Mouse (Mus musculus): ENCODE data around the gene Gm266. TPM values are rescaled to one million over a fixed set of nuclear protein-coding genes. Genes with fewer than 3 reads are reported as not detected.

The Gm266 gene
- polyA plus RNA-seq, 1 experiment = 2.8 TPM

GRCm38 (mm10) chr12:111520994-111521393, 35.4 kb upstream of the Gm266 start:
- no peak for TF ChIP-seq POLR2A (IDR thresholded peaks at IDR 0.05; ENCODE audit: low read depth, low read length)
- no peak for TF ChIP-seq CTCF (conservative IDR thresholded peaks at IDR 0.05; ENCODE audit: insufficient read depth, insufficient read length, low read depth, low read length)
- no peak for DNase-seq
- Histone ChIP-seq H3K27me3 (replicated peaks; ENCODE audit: control insufficient read depth, insufficient read depth, low read length) (no peaks in the 10 kb centered on the region), H3K27ac (ENCODE audit: insufficient read depth, low read depth, low read length) (no peak overlapping the region), H3K36me3 (ENCODE audit: control insufficient read depth, insufficient read depth, low read length) (no peaks in the 10 kb centered on the region), H3K4me1 (ENCODE audit: control insufficient read depth, insufficient read depth, low read length) (peaks cover 4% of the 10 kb centered on the region; the same call in 1 of the 2 replicates), H3K4me3 (ENCODE audit: insufficient read depth, low read depth, low read length) (no peak overlapping the region)
- 81% methylated on average over 2 of the region's 2 CpGs for WGBS

- Histone ChIP-seq H3K27ac (ENCODE audit: insufficient read depth, low read depth, low read length) (no peak overlapping the region), H3K4me1 (ENCODE audit: control insufficient read depth, insufficient read depth, low read length) (peaks cover 5% of the 10 kb centered on the region), H3K4me3 (ENCODE audit: insufficient read depth, low read depth, low read length) (no peak overlapping the region), H3K36me3 (ENCODE audit: control insufficient read depth, insufficient read depth, low read length) (no peaks in the 10 kb centered on the region), H3K27me3 (replicated peaks; ENCODE audit: control insufficient read depth, insufficient read depth, low read length) (no peaks in the 10 kb centered on the region)
- 80% methylated on average over 5 of the region's 5 CpGs for WGBS
- no peak for DNase-seq
- no peak for TF ChIP-seq CTCF (conservative IDR thresholded peaks at IDR 0.05; ENCODE audit: insufficient read depth, insufficient read length, low read depth, low read length)
- TF ChIP-seq POLR2A (IDR thresholded peaks at IDR 0.05; ENCODE audit: low read depth, low read length) = no peak
Observed at GRCm38 (mm10) chr12:111519821-111520220, 34.2 kb upstream of the Gm266 start.

GRCm38 (mm10) chr12:111518391-111518790, 32.8 kb upstream of the Gm266 start:
- no peak overlapping the region for H3K27ac ChIP-seq (ENCODE audit: insufficient read depth, low read depth, low read length)
- no peak for TF ChIP-seq POLR2A (IDR thresholded peaks at IDR 0.05; ENCODE audit: low read depth, low read length)
- no peak for TF ChIP-seq CTCF (conservative IDR thresholded peaks at IDR 0.05; ENCODE audit: insufficient read depth, insufficient read length, low read depth, low read length)
- peaks cover 17% of the 10 kb centered on the region for H3K4me1 ChIP-seq (ENCODE audit: control insufficient read depth, insufficient read depth, low read length)
- H3K4me3 ChIP-seq (ENCODE audit: insufficient read depth, low read depth, low read length) = no peak overlapping the region
- H3K27me3 ChIP-seq (replicated peaks; ENCODE audit: control insufficient read depth, insufficient read depth, low read length) = no peaks in the 10 kb centered on the region
- H3K36me3 ChIP-seq (ENCODE audit: control insufficient read depth, insufficient read depth, low read length) = no peaks in the 10 kb centered on the region
- WGBS = 95% methylated on average over 9 of the region's 9 CpGs
- no peak for DNase-seq

- DNase-seq = no peak
- no peaks in the 10 kb centered on the region for H3K36me3 ChIP-seq (ENCODE audit: control insufficient read depth, insufficient read depth, low read length)
- no peak for TF ChIP-seq CTCF (conservative IDR thresholded peaks at IDR 0.05; ENCODE audit: insufficient read depth, insufficient read length, low read depth, low read length)
- 81% methylated on average over 4 of the region's 4 CpGs for WGBS
- H3K27ac ChIP-seq (ENCODE audit: insufficient read depth, low read depth, low read length) = no peak overlapping the region
- no peak overlapping the region for H3K4me3 ChIP-seq (ENCODE audit: insufficient read depth, low read depth, low read length)
- H3K4me1 ChIP-seq (ENCODE audit: control insufficient read depth, insufficient read depth, low read length) = peaks cover 17% of the 10 kb centered on the region
- no peaks in the 10 kb centered on the region for H3K27me3 ChIP-seq (replicated peaks; ENCODE audit: control insufficient read depth, insufficient read depth, low read length)
Observed at GRCm38 (mm10) chr12:111517901-111518300, 32.3 kb upstream of the Gm266 start.

- H3K27me3 ChIP-seq (replicated peaks; ENCODE audit: control insufficient read depth, insufficient read depth, low read length) = no peaks in the 10 kb centered on the region
- H3K4me3 ChIP-seq (ENCODE audit: insufficient read depth, low read depth, low read length) = no peak overlapping the region
- no peak for DNase-seq
- H3K27ac ChIP-seq (ENCODE audit: insufficient read depth, low read depth, low read length) = no peak overlapping the region
- H3K4me1 ChIP-seq (ENCODE audit: control insufficient read depth, insufficient read depth, low read length) = peaks cover 17% of the 10 kb centered on the region
- WGBS = 86% methylated on average over 6 of the region's 6 CpGs
- H3K36me3 ChIP-seq (ENCODE audit: control insufficient read depth, insufficient read depth, low read length) = no peaks in the 10 kb centered on the region
- TF ChIP-seq POLR2A (IDR thresholded peaks at IDR 0.05; ENCODE audit: low read depth, low read length) = no peak
- TF ChIP-seq CTCF (conservative IDR thresholded peaks at IDR 0.05; ENCODE audit: insufficient read depth, insufficient read length, low read depth, low read length) = no peak
Observed at GRCm38 (mm10) chr12:111516826-111517225, 31.2 kb upstream of the Gm266 start.

- H3K4me3 ChIP-seq (ENCODE audit: insufficient read depth, low read depth, low read length) = no peak overlapping the region
- TF ChIP-seq POLR2A (IDR thresholded peaks at IDR 0.05; ENCODE audit: low read depth, low read length) = no peak
- no peak for TF ChIP-seq CTCF (conservative IDR thresholded peaks at IDR 0.05; ENCODE audit: insufficient read depth, insufficient read length, low read depth, low read length)
- no peak overlapping the region for H3K27ac ChIP-seq (ENCODE audit: insufficient read depth, low read depth, low read length)
- H3K4me1 ChIP-seq (ENCODE audit: control insufficient read depth, insufficient read depth, low read length) = peaks cover 17% of the 10 kb centered on the region
- DNase-seq = no peak
- H3K27me3 ChIP-seq (replicated peaks; ENCODE audit: control insufficient read depth, insufficient read depth, low read length) = no peaks in the 10 kb centered on the region
- WGBS = 94% methylated on average over 5 of the region's 5 CpGs
- no peaks in the 10 kb centered on the region for H3K36me3 ChIP-seq (ENCODE audit: control insufficient read depth, insufficient read depth, low read length)
Observed at GRCm38 (mm10) chr12:111515920-111516319, 30.3 kb upstream of the Gm266 start.

GRCm38 (mm10) chr12:111514874-111515649, 29.4 kb upstream of the Gm266 start:
- peaks cover 17% of the 10 kb centered on the region for H3K4me1 ChIP-seq (ENCODE audit: control insufficient read depth, insufficient read depth, low read length)
- H3K4me3 ChIP-seq (ENCODE audit: insufficient read depth, low read depth, low read length) = peak overlapping the region; percentile 9; the same call in 1 of the 2 replicates
- H3K27me3 ChIP-seq (replicated peaks; ENCODE audit: control insufficient read depth, insufficient read depth, low read length) = no peaks in the 10 kb centered on the region
- H3K36me3 ChIP-seq (ENCODE audit: control insufficient read depth, insufficient read depth, low read length) = no peaks in the 10 kb centered on the region
- 45% methylated on average over 7 of the region's 7 CpGs for WGBS
- peak overlapping the region; percentile 75 for H3K27ac ChIP-seq (ENCODE audit: insufficient read depth, low read depth, low read length)
- DNase-seq = no peak
- no peak for TF ChIP-seq POLR2A (IDR thresholded peaks at IDR 0.05; ENCODE audit: low read depth, low read length)
- no peak for TF ChIP-seq CTCF (conservative IDR thresholded peaks at IDR 0.05; ENCODE audit: insufficient read depth, insufficient read length, low read depth, low read length)

Measured in kidney, adult 2 months (tissue).